Mouse (Mus musculus) hindbrain, embryonic 11.5 days (tissue): Measurements from ENCODE around the gene Zbtb8a. TPM values are rescaled to one million over a fixed set of nuclear protein-coding genes. Genes with fewer than 3 reads are reported as not detected.

Experiments
- ATAC-seq: fragments of 200-750 bp; cut with Nextera tagmentation; 2 replicates; pipeline ENCODE4 v1.8.0; 2017; ENCODE audit warnings: mild to moderate bottlenecking, moderate TSS enrichment, moderate library complexity; ENCODE audit not compliant: low FRiP score
- DNase-seq: peaks from one replicate; pipeline ENCODE4 v3.0.0-alpha.2; 2015; ENCODE audit warnings: low spot score
- H3K27ac ChIP-seq: fragments of 300-500 bp; sonication (generic); 2 replicates; pipeline ENCODE4 v1.5.1; 2014; ENCODE audit warnings: mild to moderate bottlenecking, low read depth, low read length
- H3K27me3 ChIP-seq: fragments of 300-500 bp; sonication (generic); 2 replicates; pipeline ENCODE4 v1.6.1; 2014; ENCODE audit warnings: mild to moderate bottlenecking, low read length, moderate library complexity, mixed read lengths; ENCODE audit not compliant: control insufficient read depth, insufficient read depth
- H3K36me3 ChIP-seq: fragments of 300-500 bp; sonication (generic); 2 replicates; pipeline ENCODE4 v1.6.1; 2014; ENCODE audit warnings: mild to moderate bottlenecking, low read length, moderate library complexity, mixed read lengths; ENCODE audit not compliant: control insufficient read depth, insufficient read depth
- H3K4me1 ChIP-seq: fragments of 300-500 bp; sonication (generic); replicated peaks from 2 replicates; pipeline ENCODE4 v1.6.1; 2014; ENCODE audit warnings: low read length, mixed read lengths; ENCODE audit not compliant: control insufficient read depth, insufficient read depth
- H3K4me2 ChIP-seq: fragments of 300-500 bp; sonication (generic); replicated peaks from 2 replicates; pipeline ENCODE4 v1.6.1; 2014; ENCODE audit warnings: mild to moderate bottlenecking, low read depth, low read length
- H3K4me3 ChIP-seq: fragments of 300-500 bp; sonication (generic); 2 replicates; pipeline ENCODE4 v1.5.1; 2014; ENCODE audit warnings: low read depth, low read length
- H3K9ac ChIP-seq: fragments of 300-500 bp; sonication (generic); 2 replicates; pipeline ENCODE4 v1.6.1; 2014; ENCODE audit warnings: low read depth, low read length
- H3K9me3 ChIP-seq: fragments of 300-500 bp; sonication (generic); 2 replicates; pipeline ENCODE4 v1.6.1; 2016; ENCODE audit warnings: low read length; ENCODE audit not compliant: control insufficient read depth
- WGBS: fragments of 180-500 bp; shearing (Covaris S2); extraction: QIAGEN DNeasy Blood & Tissue Kit; methylation state at CpG from one replicate; pipeline ENCODE4 v1.1.7; 2014; 5-methylcytosine and 5-hydroxymethylcytosine counted together
- polyA plus RNA-seq: library from polyadenylated mRNA; unstranded; fragments of >200 nt; fragmentation: Nextera tagmentation; extraction: Ambion mirVana; gene quantifications from 2 replicates; pipeline ENCODE4 v1.2.1, GENCODE M21; 2014

Gene Zbtb8a
- polyA plus RNA-seq, 1 experiment from 2014 or later = 11.5 TPM

DNA sequence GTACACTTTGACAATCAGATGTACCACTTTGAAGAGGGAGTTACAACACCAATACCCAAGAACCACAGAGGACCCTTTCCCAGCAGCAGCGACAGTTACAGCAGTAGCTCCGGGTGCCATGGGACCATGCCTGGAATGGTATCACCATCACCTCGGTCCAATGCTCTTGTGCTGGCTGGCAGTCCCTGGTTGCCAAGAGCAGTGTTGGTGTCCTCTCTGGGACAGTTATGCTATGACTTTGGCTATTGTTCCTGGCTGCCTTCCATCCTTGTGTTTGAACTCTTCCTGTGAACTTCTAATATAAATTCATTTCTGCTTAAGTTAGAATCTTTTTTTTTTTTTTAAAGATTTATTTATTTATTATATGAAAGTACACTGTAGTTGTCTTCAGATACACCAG, 5.7 kb upstream of the Zbtb8a start:
- ATAC-seq (no peak), DNase-seq (no peak)
- H3K36me3 ChIP-seq = no peaks in the 10 kb centered on the region
- no peak overlapping the region for H3K4me3 ChIP-seq
- 0 out of 2 replicates have a peak, but pooled peaks cover 3% of the 10 kb centered on the region for H3K4me1 ChIP-seq
- no peaks in the 10 kb centered on the region; the same call in 1 of the 2 replicates for H3K27me3 ChIP-seq
- no peak overlapping the region for H3K27ac ChIP-seq
- H3K9ac ChIP-seq = no peak overlapping the region
- no peaks in the 10 kb centered on the region for H3K9me3 ChIP-seq
- no peak overlapping the region for H3K4me2 ChIP-seq
- WGBS = 88% methylated on average over 3 of the region's 3 CpGs

DNA sequence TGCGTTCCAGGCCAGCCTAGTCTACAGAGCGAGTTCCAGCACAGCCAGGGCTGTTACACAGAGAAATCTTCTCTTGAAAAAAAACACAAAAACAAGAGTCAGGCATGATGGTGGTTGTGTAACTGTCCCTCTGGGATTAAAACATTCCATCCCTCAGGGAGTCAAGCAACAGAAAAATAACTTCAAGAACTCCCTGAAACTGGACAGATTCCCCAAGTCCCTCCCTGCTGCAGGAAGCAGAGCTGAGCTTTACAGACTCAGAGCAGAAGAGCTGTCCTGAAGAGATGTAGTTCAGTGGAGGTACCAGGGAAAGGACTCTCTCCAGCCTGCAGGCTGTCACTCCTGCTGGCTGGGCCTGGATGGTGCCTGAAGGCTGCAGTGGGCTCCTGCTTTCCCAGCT, 4.6 kb upstream of the Zbtb8a start:
- no peak overlapping the region for H3K4me3 ChIP-seq
- WGBS = 92% methylated on average over 2 of the region's 2 CpGs
- H3K36me3 ChIP-seq = no peaks in the 10 kb centered on the region
- no peak for ATAC-seq
- no peak overlapping the region for H3K27ac ChIP-seq
- no peaks in the 10 kb centered on the region for H3K9me3 ChIP-seq
- no peak overlapping the region for H3K4me2 ChIP-seq
- H3K9ac ChIP-seq = no peak overlapping the region
- DNase-seq = no peak
- no peaks in the 10 kb centered on the region for H3K4me1 ChIP-seq
- no peaks in the 10 kb centered on the region; the same call in 1 of the 2 replicates for H3K27me3 ChIP-seq

DNA sequence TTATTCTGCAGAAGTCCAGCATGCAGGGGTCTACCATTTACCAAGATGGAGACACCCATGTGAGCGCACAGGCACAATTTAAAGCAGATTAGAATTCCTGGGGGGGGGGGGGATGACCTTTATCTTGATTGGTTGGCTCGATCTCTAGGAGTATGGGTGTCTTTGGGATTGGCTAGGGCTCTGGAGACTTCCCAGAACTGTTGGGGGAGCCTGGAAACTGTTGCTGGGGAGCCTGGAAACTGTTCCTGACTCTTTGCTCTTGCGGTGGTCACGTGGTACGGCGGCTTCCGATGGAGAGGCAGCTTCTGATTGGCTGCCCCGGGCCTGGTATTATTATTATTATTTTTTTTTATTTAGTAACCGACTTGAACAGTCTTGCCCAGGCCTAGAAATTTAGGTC, 4.1 kb upstream of the Zbtb8a start:
- no peaks in the 10 kb centered on the region for H3K4me1 ChIP-seq
- no peak overlapping the region for H3K4me2 ChIP-seq
- 91% methylated on average over 9 of the region's 9 CpGs for WGBS
- no peak overlapping the region for H3K4me3 ChIP-seq
- H3K36me3 ChIP-seq = no peaks in the 10 kb centered on the region
- DNase-seq (no peak), ATAC-seq (no peak)
- H3K27me3 ChIP-seq = no peaks in the 10 kb centered on the region; the same call in 1 of the 2 replicates
- no peaks in the 10 kb centered on the region for H3K9me3 ChIP-seq
- no peak overlapping the region for H3K9ac ChIP-seq
- no peak overlapping the region for H3K27ac ChIP-seq

DNA sequence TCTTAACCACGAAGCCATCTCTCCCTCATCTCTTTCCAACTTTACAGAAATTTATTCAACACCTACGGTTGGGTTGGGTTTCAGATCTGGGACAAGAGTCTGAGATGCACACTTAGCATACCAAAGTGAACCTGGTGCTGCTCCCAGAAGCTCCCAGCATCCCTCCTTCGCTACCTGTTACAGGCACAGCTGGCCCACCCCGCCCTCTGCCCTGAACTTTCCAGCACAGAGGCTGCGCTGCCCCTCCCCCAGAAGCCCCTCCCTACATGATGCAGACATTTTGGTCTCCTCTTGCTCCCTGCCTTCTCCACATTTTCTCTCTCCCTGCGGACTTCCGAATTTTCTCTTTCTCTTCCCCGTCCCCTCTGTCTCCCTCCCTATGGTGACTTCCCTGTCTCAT, 3.2 kb upstream of the Zbtb8a start:
- H3K4me2 ChIP-seq = no peak overlapping the region
- ATAC-seq (no peak), DNase-seq (no peak)
- no peak overlapping the region for H3K9ac ChIP-seq
- 76% methylated on average over 8 of the region's 8 CpGs for WGBS
- no peaks in the 10 kb centered on the region for H3K9me3 ChIP-seq
- no peak overlapping the region for H3K4me3 ChIP-seq
- no peaks in the 10 kb centered on the region; the same call in 1 of the 2 replicates for H3K27me3 ChIP-seq
- H3K36me3 ChIP-seq = no peaks in the 10 kb centered on the region
- H3K4me1 ChIP-seq = no peaks in the 10 kb centered on the region
- no peak overlapping the region for H3K27ac ChIP-seq

DNA sequence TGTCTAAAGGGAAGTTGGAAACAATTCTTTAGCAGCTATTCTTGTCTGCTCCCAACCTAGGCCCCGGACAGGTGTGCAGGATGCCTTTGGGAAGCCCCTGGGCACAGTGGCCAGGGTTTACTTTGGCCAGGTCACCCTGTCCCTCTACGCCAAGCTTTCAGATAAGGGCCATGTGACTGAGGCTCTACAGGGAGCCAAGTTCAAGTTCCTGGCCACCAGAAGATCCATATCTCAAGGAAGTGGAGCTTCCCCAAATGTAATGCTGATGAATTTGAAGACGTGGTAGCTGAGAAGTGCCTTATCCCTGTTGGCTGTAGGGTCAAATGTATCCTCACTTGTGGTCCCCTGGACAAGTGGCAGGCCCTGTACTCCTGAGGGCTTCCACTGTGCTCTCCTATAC, 1.9 kb upstream of the Zbtb8a start:
- Histone ChIP-seq H3K27me3 (no peaks in the 10 kb centered on the region; the same call in 1 of the 2 replicates), H3K9me3 (no peaks in the 10 kb centered on the region), H3K36me3 (no peaks in the 10 kb centered on the region), H3K4me3 (no peak overlapping the region), H3K9ac (no peak overlapping the region), H3K27ac (no peak overlapping the region), H3K4me2 (no peak overlapping the region), H3K4me1 (no peaks in the 10 kb centered on the region)
- no peak for ATAC-seq
- no peak for DNase-seq
- WGBS = 78% methylated on average over 3 of the region's 3 CpGs

DNA sequence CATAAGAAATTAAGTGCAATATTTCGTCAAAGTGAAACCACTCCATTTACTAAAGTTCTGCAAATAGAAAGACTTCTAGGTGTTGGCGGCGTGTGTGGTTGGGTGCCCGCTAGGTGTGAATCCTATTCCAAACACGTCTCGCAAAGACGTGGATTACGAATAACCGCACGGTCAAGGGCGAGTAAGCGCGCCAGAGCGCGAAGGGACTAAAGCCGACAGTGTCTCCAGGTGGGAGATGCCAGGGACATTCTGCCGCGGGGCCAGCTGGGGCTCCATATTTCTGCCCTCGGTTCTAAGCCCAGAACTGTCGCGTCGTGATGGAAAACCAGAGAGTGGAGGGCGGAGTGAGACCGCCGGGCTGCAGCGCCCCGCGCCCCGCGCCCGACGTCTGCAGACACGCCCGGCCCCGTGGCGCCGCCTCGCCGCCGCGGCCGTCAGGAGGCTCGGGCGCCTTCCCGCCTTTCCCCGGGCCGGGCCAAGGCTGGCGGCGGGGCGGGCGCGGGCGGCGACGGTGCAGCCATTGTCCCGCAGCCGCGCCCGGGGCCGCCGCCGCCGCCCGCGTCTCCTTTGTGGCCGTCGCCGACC, 863 bp downstream of the Zbtb8a start:
- peak overlapping the region; percentile 60 for H3K4me2 ChIP-seq
- H3K27ac ChIP-seq = peak overlapping the region; percentile 79
- no peaks in the 10 kb centered on the region for H3K9me3 ChIP-seq
- peak overlapping the region; percentile 84 for H3K9ac ChIP-seq
- under 1% methylated on average over 48 of the region's 68 CpGs for WGBS
- peak; percentile 73 for DNase-seq
- ATAC-seq = peak; percentile 59; the same call in 1 of the 2 replicates
- H3K4me1 ChIP-seq = no peaks in the 10 kb centered on the region
- H3K36me3 ChIP-seq = no peaks in the 10 kb centered on the region
- peak overlapping the region; percentile 65 for H3K4me3 ChIP-seq
- no peaks in the 10 kb centered on the region; the same call in 1 of the 2 replicates for H3K27me3 ChIP-seq

DNA sequence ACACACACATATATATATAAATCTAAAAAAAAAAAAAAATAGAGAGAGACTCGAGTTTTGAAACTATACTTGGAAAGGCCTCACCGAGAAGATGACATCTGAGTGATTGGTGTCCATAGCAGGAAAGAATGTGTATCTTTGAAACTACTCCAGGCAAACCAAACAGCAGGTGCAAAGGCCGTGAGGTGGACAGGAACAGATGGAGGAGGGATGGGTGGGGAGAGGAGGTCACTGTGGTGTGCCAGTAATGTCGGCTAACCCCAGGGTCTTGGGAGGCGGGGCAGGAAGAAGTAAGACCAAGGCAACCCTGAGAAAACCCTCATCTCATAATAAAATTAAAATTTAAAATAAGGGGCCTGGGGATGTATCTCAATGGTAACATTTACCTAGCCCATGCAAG, 2.1 kb downstream of the Zbtb8a start:
- ATAC-seq (no peak), DNase-seq (no peak)
- Histone ChIP-seq H3K27ac (no peak overlapping the region), H3K9ac (no peak overlapping the region), H3K4me1 (no peaks in the 10 kb centered on the region), H3K36me3 (no peaks in the 10 kb centered on the region), H3K4me3 (no peak overlapping the region; the same call in 1 of the 2 replicates), H3K4me2 (no peak overlapping the region), H3K9me3 (no peaks in the 10 kb centered on the region), H3K27me3 (no peaks in the 10 kb centered on the region; the same call in 1 of the 2 replicates)
- WGBS = 79% methylated on average over 5 of the region's 5 CpGs

DNA sequence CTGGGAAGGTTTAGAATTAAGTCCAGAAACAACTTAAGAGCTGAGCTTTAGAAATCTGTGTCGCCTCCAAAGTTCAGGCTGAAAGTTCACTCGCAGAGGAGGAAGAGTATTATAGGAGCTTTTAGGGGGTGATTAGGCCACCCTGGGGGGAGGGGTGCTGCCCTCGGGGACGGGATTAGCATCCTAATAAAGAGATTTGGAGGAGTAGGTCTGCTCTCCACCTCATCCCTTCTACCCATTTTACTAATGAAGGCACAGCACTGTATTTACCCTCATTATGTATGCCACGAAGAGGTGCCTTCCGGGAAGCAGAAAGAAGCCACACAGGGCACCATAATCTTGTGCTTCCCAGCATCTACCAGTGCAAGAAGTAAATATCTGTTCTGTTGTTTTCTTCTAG, 2.9 kb downstream of the Zbtb8a start:
- 19% methylated on average over 6 of the region's 6 CpGs for WGBS
- no peaks in the 10 kb centered on the region for H3K4me1 ChIP-seq
- no peaks in the 10 kb centered on the region; the same call in 1 of the 2 replicates for H3K27me3 ChIP-seq
- no peaks in the 10 kb centered on the region for H3K36me3 ChIP-seq
- H3K4me3 ChIP-seq = no peak overlapping the region
- DNase-seq = no peak
- no peak overlapping the region for H3K4me2 ChIP-seq
- H3K9ac ChIP-seq = no peak overlapping the region
- no peak overlapping the region for H3K27ac ChIP-seq
- no peak for ATAC-seq
- no peaks in the 10 kb centered on the region for H3K9me3 ChIP-seq

DNA sequence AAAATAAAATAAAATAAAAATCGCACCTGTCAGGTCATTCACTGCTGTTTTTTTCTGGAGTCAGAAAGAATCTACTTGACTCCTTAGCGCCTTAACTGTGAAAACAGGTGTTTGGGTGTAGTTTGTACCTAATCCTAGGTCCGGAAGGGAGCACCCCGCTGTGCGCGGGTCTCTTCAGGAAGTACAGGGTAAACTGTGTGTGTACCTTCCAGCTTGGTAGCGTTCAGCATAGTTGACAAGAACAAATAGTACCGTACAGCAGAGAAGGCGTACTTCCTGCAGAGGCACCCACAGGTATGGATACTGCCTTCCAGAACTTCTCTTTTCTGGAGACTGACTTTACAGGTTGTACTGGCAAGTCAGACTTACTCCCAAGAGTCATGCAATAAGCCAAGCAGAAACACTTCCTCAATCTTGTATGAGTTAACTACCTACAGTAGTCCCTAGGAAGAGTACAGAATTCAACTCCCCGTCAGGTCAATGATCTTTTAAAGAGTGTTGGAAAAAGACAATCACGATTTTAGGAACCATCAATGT, 3.6 kb downstream of the Zbtb8a start:
- Histone ChIP-seq H3K27me3 (no peaks in the 10 kb centered on the region; the same call in 1 of the 2 replicates), H3K4me2 (no peak overlapping the region), H3K4me1 (no peaks in the 10 kb centered on the region), H3K9ac (no peak overlapping the region), H3K27ac (no peak overlapping the region), H3K4me3 (no peak overlapping the region), H3K9me3 (no peaks in the 10 kb centered on the region), H3K36me3 (no peaks in the 10 kb centered on the region)
- ATAC-seq (no peak), DNase-seq (no peak)
- WGBS = 49% methylated on average over 11 of the region's 11 CpGs
